Mouse (Mus musculus) gastrocnemius, postnatal 4 days (tissue): Measurements from ENCODE around the gene Zbp1. TPM values are rescaled to one million over a fixed set of nuclear protein-coding genes. Genes with fewer than 3 reads are reported as not detected.

Experiments used
- DNase-seq, 2 experiments: peaks; one replicate each; pipeline ENCODE4 v3.0.0; 2021 to 2022; ENCODE audit warnings: low spot score in 2 of 2, mixed read lengths in 2 of 2
- total RNA-seq, 2 experiments: library from RNA; stranded (reverse); gene quantifications; 2 replicates each; pipeline ENCODE4 v1.2.3; 2021

Gene Zbp1
- total RNA-seq, 2 experiments from 2014 or later = 0.52 to 0.54 TPM

DNA sequence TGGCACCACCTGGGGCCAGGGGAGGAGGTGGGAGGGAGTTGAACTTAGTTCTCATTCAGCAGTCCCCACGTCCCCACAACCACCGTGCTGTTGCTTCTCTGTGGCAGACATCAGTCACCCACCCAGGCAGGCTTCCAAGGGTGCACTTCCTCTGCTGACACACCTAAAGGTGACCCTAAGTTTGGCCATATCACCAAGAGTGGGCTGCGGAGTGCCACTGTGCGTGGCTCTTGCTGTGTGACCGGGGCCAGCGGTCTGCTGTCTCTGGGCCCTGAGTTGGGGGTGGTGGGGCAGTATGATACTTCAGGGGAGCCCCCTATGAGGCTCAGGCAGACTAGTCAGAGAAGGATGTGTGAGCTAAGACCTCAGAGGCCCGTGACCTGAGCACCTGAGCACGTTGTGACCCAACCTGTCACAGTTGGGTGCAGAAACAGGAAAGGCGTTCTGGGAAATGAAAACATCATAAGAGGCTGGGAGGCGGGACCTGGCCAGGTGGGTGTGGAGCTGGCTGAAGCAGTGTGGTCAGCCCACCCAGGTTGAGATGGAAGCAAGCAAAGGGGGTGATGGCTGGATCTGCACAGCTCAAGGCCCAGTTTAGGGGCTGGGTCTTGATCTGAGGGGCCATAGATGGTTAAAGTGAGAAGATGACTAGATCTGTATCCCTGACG, 37.9 kb downstream of the Zbp1 start:
- DNase-seq = peak in 1 of 2 experiments; percentile 15

DNA sequence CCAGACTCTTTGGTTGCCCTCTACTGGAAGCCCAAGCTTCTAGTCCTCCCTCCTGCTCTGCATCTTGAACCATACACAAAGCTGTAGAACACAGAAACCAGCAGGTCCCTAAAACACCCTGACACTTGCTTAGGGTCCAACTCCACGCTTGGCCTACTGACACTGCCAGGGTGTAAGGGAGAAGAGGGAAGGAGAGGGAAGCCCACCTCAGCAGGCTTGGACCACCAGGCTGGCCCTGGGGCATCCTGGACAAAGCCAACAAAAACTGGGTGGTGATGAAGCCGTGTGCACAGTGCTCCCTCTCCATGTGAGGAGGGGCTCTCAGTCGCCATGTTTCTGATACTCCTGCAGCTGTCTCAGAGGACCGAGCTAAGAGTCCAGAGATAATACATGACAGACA, 38.7 kb downstream of the Zbp1 start:
- DNase-seq = peak in 1 of 2 experiments; percentile 12

DNA sequence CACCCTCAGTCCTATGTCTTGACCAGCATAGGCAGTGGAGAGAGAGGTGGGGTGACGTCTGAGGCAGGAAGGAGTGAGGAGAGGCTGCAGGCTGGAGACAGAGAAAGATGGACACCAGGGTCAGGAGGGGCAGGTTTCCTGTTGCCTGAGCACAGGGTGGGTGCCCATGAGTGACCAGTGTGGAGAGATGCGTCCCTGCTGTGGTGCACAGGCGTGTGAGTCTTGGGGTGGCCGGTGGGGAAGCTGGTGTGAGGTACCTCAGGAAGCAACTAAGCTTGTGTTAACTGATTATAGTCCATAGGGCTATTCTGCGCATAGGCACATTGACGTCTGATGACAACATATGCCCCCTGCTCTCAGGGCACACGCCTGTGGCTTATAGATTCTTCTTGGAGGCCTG, 39.7 kb downstream of the Zbp1 start:
- no peak for DNase-seq

DNA sequence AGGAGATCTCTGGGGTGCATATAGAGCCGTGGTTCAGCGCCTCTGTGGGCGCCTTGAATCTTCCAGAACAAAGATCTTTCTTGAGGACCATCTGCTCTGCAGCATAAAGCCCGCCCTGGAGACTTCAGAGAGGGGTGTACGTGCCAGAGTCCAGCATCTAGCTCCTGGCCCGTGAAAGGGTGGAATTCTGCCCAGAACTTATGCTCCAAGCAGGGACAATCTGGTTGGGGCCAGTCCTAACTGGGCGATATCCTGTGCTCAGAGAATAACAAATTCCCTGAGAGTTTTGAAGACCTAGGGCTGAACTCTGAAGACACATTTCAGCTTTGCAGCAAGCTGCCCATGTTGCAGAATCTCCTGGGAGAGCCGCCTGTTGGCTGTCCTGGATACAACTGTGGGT, 40.8 kb downstream of the Zbp1 start:
- DNase-seq = peak; percentile 19 to 61

GRCm38 (mm10) chr2:173177481-173177880, 41.2 kb downstream of the Zbp1 start:
- no peak for DNase-seq

- DNase-seq = no peak
Observed at GRCm38 (mm10) chr2:173175703-173176102, 43.0 kb downstream of the Zbp1 start.

DNA sequence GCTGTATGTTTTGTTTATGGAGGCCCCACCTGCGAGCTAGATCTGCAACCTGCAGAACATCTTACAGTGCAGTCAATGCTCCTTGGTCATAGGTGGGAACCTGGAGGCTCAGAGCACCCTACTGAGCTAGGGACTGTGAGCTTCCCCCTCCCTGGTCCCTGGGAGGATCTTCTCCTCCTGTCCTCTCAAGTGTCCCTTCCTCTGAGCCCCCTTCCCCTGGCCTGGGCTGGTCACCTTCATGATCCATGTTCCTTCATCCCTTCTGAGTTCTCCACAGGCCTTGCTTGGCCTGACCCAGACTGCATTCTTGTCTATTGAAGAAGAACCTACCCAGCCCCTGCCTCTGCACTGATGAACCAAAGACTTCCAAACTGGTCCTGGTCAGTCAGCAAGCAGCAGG, 44.2 kb downstream of the Zbp1 start:
- peak in 1 of 2 experiments; percentile 4 for DNase-seq

GRCm38 (mm10) chr2:173173521-173174511, 44.9 kb downstream of the Zbp1 start:
- DNase-seq = peak in 1 of 2 experiments; percentile 18

- peak in 1 of 2 experiments; percentile 15 for DNase-seq
Observed at GRCm38 (mm10) chr2:173173008-173173407, 45.7 kb downstream of the Zbp1 start.

DNA sequence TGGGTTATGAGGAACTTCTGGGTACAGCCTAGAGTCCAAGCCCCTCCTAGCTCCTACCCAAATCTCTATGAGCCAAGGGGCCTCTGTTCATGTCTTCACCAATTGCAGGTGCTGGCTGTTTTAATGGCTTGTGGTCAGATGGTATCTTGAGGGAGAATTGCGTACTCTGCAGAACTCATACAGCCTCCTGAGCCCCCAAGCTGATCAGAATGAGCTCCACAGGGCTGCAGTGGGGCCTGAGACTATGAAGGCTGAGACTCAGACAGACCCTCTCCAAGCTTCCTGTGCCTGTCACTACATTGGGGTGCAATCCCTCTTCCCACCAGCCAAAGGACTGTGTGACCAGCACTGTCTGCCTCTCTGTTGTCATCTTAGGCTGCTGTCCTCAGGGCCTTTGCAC, 46.3 kb downstream of the Zbp1 start:
- peak in 1 of 2 experiments; percentile 13 for DNase-seq

GRCm38 (mm10) chr2:173171956-173172355, 46.8 kb downstream of the Zbp1 start:
- DNase-seq = no peak

- peak in 1 of 2 experiments; percentile 64 for DNase-seq
Observed at GRCm38 (mm10) chr2:173171470-173171869, 47.3 kb downstream of the Zbp1 start.

DNA sequence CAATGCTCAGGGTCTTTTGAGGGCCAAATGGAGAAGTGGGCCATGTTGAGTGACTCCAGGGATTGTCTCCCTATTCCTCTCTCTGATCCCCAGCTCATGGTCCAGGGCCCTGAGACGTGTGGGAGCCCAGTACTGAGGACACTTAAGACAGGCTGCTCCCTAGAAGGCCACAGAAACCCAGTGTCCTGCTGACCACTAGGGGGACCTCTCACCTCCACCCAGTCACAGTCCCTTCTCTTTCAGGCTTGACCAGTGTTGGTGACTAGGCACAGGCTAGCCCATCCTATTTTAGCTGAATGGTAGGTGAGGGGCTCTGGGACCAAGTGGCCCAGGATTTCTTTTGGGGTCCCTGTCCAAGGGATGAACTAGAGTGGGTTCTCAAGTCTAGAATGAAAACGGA, 48.0 kb downstream of the Zbp1 start:
- no peak for DNase-seq

- DNase-seq = no peak
Observed at GRCm38 (mm10) chr2:173170081-173170480, 48.6 kb downstream of the Zbp1 start.

DNA sequence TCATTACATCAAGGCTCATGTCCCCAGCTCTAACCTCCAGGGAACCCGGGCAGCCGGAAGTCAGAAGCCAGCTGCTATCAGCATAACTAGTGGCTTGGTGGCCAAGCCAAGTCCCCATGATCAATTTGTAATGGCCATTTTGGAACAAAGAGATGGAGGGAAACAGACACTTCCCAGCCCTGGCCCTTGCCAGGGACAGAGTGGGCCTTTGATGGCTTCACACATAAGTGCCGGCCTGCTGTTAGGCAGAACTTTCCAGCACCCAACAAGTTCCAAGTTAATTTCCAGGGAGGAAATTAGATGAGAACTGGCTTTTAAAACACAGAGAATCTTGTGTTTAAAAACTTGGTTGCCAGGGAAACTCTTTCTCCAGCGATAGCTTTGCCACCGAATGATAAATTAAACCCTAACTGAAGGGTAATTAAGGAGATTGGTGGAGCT, 50.3 kb downstream of the Zbp1 start:
- DNase-seq = peak in 1 of 2 experiments; percentile 44

GRCm38 (mm10) chr2:173165357-173165756, 53.4 kb downstream of the Zbp1 start:
- no peak for DNase-seq

- DNase-seq = no peak
Observed at GRCm38 (mm10) chr2:173164946-173165345, 53.8 kb downstream of the Zbp1 start.

DNA sequence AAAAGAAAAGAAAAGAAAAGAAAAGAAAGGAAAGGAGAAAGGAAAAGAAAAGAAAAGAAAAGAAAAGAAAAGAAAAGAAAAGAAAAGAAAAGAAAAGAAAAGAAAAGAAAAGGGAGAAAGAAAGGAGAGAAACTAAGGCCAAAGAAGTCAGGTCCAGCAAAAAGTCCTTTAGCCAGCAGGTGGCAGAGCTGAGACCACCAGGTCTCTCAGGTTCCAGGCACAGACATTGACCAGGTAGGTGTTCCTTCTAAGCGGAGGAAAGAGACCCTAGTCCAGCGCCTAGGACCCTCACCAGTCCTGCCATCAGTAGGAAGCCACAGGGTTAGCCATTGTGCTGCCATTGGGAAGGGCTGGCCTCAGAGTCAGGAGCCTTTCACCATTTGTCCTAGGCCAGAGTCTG, 54.4 kb downstream of the Zbp1 start:
- no peak for DNase-seq

GRCm38 (mm10) chr2:173163380-173163779, 55.3 kb downstream of the Zbp1 start:
- DNase-seq = no peak

DNA sequence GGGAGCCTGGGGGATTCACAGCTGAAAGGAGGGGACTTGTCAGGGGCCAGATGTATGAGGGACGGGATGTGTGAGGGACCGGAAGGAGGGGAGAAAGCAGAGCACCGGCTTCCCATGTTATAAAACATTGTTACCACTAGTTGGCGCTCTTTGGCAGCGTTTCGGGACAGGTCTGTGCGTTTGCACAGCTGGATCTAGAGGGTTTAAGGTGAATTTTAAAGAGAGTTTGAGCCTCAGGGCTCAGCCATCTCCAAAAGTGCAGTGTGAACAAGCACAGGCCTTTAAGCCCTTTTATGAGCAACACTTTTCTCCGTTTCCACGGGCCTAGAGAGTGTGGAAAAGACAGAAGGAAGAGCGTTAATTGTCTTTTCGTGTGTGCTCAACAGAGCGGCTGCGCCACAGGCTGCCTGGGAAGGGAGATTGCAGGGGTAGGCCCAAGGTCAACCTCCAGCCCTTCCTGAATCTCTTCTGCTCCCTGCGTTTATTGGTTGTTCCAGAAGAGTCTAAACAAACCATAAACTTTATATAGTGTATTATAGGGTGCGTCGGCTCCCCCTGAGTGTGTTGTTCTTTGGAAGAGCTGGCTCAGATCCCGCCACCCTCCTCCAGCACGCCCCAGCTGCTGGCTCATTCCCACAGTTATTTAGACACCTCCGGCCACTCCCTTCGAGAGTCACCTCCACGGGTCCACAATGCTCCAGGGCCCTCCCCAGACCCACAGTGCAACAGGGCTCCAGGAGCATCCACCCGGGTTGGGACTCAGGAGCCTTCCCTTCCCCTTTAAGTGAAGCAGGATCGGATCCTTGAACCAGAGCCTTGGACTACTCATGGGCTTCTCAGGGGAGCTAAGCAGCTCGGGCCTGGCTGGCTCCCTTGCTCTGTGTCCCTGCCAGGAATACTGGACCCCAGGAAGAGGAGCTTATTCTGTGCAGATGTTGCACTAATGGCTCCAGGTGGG, 59.1 kb downstream of the Zbp1 start:
- DNase-seq = peak in 1 of 2 experiments; percentile 74
